Mouse (Mus musculus): ENCODE results near the gene Bicra. TPM values are rescaled to one million over a fixed set of nuclear protein-coding genes. Genes with fewer than 3 reads are reported as not detected.

Bicra gene
- polyA plus RNA-seq, 1 experiment from 2014 or later, result 10.7 TPM

- Histone ChIP-seq H3K4me1 (replicated peaks) (peaks cover 28% of the 10 kb centered on the region), H3K27me3 (ENCODE audit: insufficient read depth, poor library complexity, severe bottlenecking) (no peaks in the 10 kb centered on the region), H3K9me3 (peaks cover 6% of the 10 kb centered on the region; the same call in 1 of the 2 replicates), H3K4me3 (no peak overlapping the region), H3K36me3 (peaks cover 24% of the 10 kb centered on the region), H3K27ac (no peak overlapping the region)
- WGBS, result 92% methylated on average over 8 of the region's 8 CpGs
- no peak for DNase-seq (ENCODE audit: low spot score)
These were observed 23.0 kb downstream of the Bicra start for GRCm38 (mm10) chr7:16024603-16025222.

- no peak overlapping the region for H3K4me3 ChIP-seq
- no peak overlapping the region for H3K27ac ChIP-seq
- no peaks in the 10 kb centered on the region for H3K27me3 ChIP-seq (ENCODE audit: insufficient read depth, poor library complexity, severe bottlenecking)
- H3K9me3 ChIP-seq, result no peaks in the 10 kb centered on the region
- peaks cover 13% of the 10 kb centered on the region for H3K36me3 ChIP-seq
- peaks cover 13% of the 10 kb centered on the region for H3K4me1 ChIP-seq (replicated peaks)
- no peak for DNase-seq (ENCODE audit: low spot score)
- 91% methylated on average over 5 of the region's 5 CpGs for WGBS
These were observed 28.2 kb downstream of the Bicra start for GRCm38 (mm10) chr7:16019256-16020094.

GRCm38 (mm10) chr7:16018016-16018810, 29.5 kb downstream of the Bicra start:
- no peak for DNase-seq (ENCODE audit: low spot score)
- H3K27me3 ChIP-seq (ENCODE audit: insufficient read depth, poor library complexity, severe bottlenecking), result no peaks in the 10 kb centered on the region
- WGBS, result 87% methylated on average over 9 of the region's 9 CpGs

DNA sequence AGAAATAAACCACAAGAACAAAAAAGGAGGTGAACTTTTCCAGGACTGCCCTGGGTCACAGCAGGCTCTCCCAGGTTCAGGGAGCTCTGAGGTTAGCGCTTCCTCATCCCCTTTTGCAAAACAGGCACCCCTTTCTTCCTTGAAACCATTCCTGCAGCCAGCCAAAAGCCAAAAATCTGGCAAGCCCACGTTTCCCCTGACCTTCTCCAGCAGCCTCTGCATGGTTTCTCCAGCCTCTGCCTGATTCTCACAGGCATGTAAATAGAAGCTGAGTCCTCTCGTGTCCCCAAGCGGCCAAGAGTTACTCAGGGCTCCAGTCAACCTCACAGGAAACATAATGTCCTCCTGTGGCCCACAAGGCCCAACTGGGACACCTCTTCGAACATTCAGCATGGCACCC, 32.3 kb downstream of the Bicra start:
- Histone ChIP-seq H3K36me3 (peaks cover 36% of the 10 kb centered on the region), H3K27ac (no peak overlapping the region), H3K27me3 (ENCODE audit: insufficient read depth, poor library complexity, severe bottlenecking) (no peaks in the 10 kb centered on the region), H3K9me3 (no peaks in the 10 kb centered on the region), H3K4me3 (no peak overlapping the region), H3K4me1 (replicated peaks) (no peaks in the 10 kb centered on the region)
- no peak for DNase-seq (ENCODE audit: low spot score)
- 89% methylated on average over 5 of the region's 5 CpGs for WGBS

More at GRCm38 (mm10) chr7:16018016-16018810, 29.5 kb downstream of the Bicra start:
- H3K27ac ChIP-seq, result no peak overlapping the region
- no peaks in the 10 kb centered on the region for H3K9me3 ChIP-seq
- no peak overlapping the region for H3K4me3 ChIP-seq
- H3K4me1 ChIP-seq (replicated peaks), result peaks cover 7% of the 10 kb centered on the region
- H3K36me3 ChIP-seq, result peaks cover 18% of the 10 kb centered on the region

GRCm38 (mm10) chr7:16014521-16015175, 33.1 kb downstream of the Bicra start:
- no peak overlapping the region for H3K4me3 ChIP-seq

DNA sequence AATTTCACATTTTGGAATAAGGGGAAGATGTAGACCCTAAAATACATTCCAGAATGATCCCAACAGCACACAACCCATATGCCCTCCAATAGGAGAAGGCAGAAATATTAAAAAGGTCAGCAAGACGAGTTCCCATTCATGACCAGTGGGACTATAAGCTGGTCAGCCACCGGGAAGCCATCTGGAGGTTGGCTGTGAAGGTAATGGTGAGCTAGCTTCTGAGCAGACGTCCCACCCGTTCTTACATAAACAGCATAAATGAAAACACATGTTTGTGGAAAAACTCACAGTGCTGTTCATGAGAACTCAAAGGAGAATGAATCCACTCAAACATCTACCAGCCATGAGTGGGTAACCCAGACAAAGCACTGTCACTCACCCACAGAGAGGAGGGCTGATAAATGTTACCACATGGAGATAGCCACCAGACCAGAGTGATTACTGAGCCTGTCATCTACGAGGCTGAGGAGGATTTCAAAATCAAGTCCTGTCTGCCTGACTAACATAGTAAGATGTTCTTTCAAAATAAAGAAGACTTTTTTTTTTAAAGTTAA, 33.9 kb downstream of the Bicra start:
- DNase-seq (ENCODE audit: low spot score), result no peak
- Histone ChIP-seq H3K36me3 (peaks cover 31% of the 10 kb centered on the region), H3K4me1 (replicated peaks) (no peaks in the 10 kb centered on the region), H3K27ac (no peak overlapping the region), H3K4me3 (no peak overlapping the region), H3K9me3 (no peaks in the 10 kb centered on the region), H3K27me3 (ENCODE audit: insufficient read depth, poor library complexity, severe bottlenecking) (no peaks in the 10 kb centered on the region)
- WGBS, result 73% methylated on average over 5 of the region's 5 CpGs

More at GRCm38 (mm10) chr7:16014521-16015175, 33.1 kb downstream of the Bicra start:
- Histone ChIP-seq H3K27me3 (ENCODE audit: insufficient read depth, poor library complexity, severe bottlenecking) (no peaks in the 10 kb centered on the region), H3K36me3 (peaks cover 32% of the 10 kb centered on the region), H3K27ac (no peak overlapping the region), H3K9me3 (no peaks in the 10 kb centered on the region), H3K4me1 (replicated peaks) (no peaks in the 10 kb centered on the region)
- 96% methylated on average over 8 of the region's 8 CpGs for WGBS
- no peak for DNase-seq (ENCODE audit: low spot score)

- Histone ChIP-seq H3K36me3 (peaks cover 36% of the 10 kb centered on the region), H3K9me3 (no peaks in the 10 kb centered on the region), H3K4me1 (replicated peaks) (no peaks in the 10 kb centered on the region), H3K27me3 (ENCODE audit: insufficient read depth, poor library complexity, severe bottlenecking) (no peaks in the 10 kb centered on the region), H3K4me3 (no peak overlapping the region), H3K27ac (no peak overlapping the region)
- DNase-seq (ENCODE audit: low spot score), result peak; percentile 9
- 77% methylated on average over 11 of the region's 11 CpGs for WGBS
These were observed 35.0 kb downstream of the Bicra start for GRCm38 (mm10) chr7:16012576-16013263.

GRCm38 (mm10) chr7:16011418-16012085, 36.2 kb downstream of the Bicra start:
- WGBS, result 92% methylated on average over 7 of the region's 7 CpGs
- DNase-seq (ENCODE audit: low spot score), result no peak

GRCm38 (mm10) chr7:16010649-16011048, 37.1 kb downstream of the Bicra start:
- no peak for DNase-seq (ENCODE audit: low spot score)
- H3K4me1 ChIP-seq (replicated peaks), result no peaks in the 10 kb centered on the region
- no peaks in the 10 kb centered on the region for H3K27me3 ChIP-seq (ENCODE audit: insufficient read depth, poor library complexity, severe bottlenecking)
- WGBS, result 93% methylated on average over 5 of the region's 5 CpGs
- H3K4me3 ChIP-seq, result no peak overlapping the region
- H3K36me3 ChIP-seq, result peaks cover 49% of the 10 kb centered on the region
- no peaks in the 10 kb centered on the region for H3K9me3 ChIP-seq
- H3K27ac ChIP-seq, result no peak overlapping the region

More at GRCm38 (mm10) chr7:16011418-16012085, 36.2 kb downstream of the Bicra start:
- Histone ChIP-seq H3K4me1 (replicated peaks) (no peaks in the 10 kb centered on the region), H3K4me3 (no peak overlapping the region), H3K9me3 (no peaks in the 10 kb centered on the region), H3K27ac (no peak overlapping the region), H3K36me3 (peaks cover 44% of the 10 kb centered on the region), H3K27me3 (ENCODE audit: insufficient read depth, poor library complexity, severe bottlenecking) (no peaks in the 10 kb centered on the region)

DNA sequence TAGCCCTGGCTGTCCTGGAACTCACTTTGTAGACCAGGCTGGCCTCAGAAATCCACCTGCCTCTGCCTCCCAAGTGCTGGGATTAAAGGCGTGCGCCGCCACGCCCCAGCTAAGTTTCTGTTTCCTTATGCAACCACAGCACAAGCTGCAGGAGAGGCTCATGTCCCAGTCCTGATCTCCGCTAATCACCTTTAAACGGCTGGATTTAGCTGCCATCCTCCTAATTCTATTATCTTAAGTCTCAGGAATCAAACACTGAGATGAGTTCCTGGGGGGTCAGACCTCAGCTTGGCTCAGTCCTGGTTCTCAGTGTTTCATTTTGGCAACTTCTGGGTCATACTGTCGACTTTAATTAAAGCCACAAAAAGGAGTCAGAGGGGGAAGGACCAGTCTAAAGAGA, 38.1 kb downstream of the Bicra start:
- H3K4me3 ChIP-seq, result no peak overlapping the region
- 90% methylated on average over 7 of the region's 7 CpGs for WGBS
- no peaks in the 10 kb centered on the region for H3K9me3 ChIP-seq
- H3K36me3 ChIP-seq, result peaks cover 49% of the 10 kb centered on the region
- peaks cover 7% of the 10 kb centered on the region; the same call in 1 of the 2 replicates for H3K4me1 ChIP-seq (replicated peaks)
- no peak for DNase-seq (ENCODE audit: low spot score)
- no peak overlapping the region for H3K27ac ChIP-seq
- no peaks in the 10 kb centered on the region for H3K27me3 ChIP-seq (ENCODE audit: insufficient read depth, poor library complexity, severe bottlenecking)

DNA sequence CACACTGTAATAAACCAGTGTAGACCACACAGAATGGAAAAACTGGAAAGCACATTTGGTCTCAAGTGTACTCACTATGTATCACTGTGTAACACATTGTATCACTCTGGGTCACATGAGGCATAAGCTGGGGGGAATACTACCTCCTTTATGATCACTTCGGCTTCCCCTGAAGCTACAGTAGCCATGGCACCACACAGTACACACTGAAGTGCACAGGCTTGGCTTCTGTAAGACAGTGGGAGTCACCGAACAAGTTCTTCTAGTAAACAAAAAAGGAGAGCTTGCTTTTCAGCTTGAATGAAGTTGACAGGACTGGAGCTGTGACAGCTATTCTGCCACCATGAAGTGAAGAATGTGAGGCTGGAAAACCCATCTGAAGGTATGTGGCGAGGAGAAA, 42.7 kb downstream of the Bicra start:
- no peak overlapping the region for H3K4me3 ChIP-seq
- H3K27me3 ChIP-seq (ENCODE audit: insufficient read depth, poor library complexity, severe bottlenecking), result no peaks in the 10 kb centered on the region
- H3K9me3 ChIP-seq, result no peaks in the 10 kb centered on the region
- H3K36me3 ChIP-seq, result peaks cover 42% of the 10 kb centered on the region
- WGBS, result 81% methylated on average over 3 of the region's 3 CpGs
- H3K27ac ChIP-seq, result no peak overlapping the region
- peaks cover 13% of the 10 kb centered on the region; the same call in 1 of the 2 replicates for H3K4me1 ChIP-seq (replicated peaks)
- DNase-seq (ENCODE audit: low spot score), result no peak
